Mouse (Mus musculus) liver, embryonic 14.5 days (tissue): ENCODE results near the gene Tmem52. TPM values are rescaled to one million over a fixed set of nuclear protein-coding genes. Genes with fewer than 3 reads are reported as not detected.

ENCODE experiments used
- ATAC-seq: fragments of 200-750 bp; cut with Nextera tagmentation; 2 replicates; pipeline ENCODE4 v1.8.0; 2017; ENCODE audit warnings: moderate number of reproducible peaks, mild to moderate bottlenecking, moderate library complexity; ENCODE audit not compliant: insufficient read depth
- DNase-seq, 3 experiments: peaks; one replicate each; pipeline ENCODE4 v3.0.0-alpha.2; 2012 to 2013; ENCODE audit warnings: low read depth in 3 of 3, low spot score in 3 of 3
- H3K27ac ChIP-seq: fragments of 300-500 bp; sonication (generic); 2 replicates; pipeline ENCODE4 v1.5.1; 2014; ENCODE audit warnings: moderate library complexity, mild to moderate bottlenecking, control low read depth, inconsistent platforms
- H3K27me3 ChIP-seq: fragments of 300-500 bp; sonication (generic); 2 replicates; pipeline ENCODE4 v1.6.1; 2014; ENCODE audit warnings: mild to moderate bottlenecking, low read length, moderate library complexity; ENCODE audit not compliant: control insufficient read depth, insufficient read depth
- H3K36me3 ChIP-seq: fragments of 300-500 bp; sonication (generic); replicated peaks from 2 replicates; pipeline ENCODE4 v1.6.1; 2014; ENCODE audit warnings: low read depth; ENCODE audit not compliant: control insufficient read depth, insufficient read depth
- H3K4me1 ChIP-seq, 2 experiments: fragments of 200-500 bp in 1 of 2; fragments of 300-500 bp in 1 of 2; sonication (generic) in 1 of 2; replicated peaks; 2 replicates each; pipeline ENCODE4 v1.6.1; 2012 to 2014; ENCODE audit warnings: antibody characterized with exemption in 1 of 2, inconsistent platforms in 1 of 2, low read length in 1 of 2; ENCODE audit not compliant: control insufficient read depth in 2 of 2, insufficient read depth in 2 of 2
- H3K4me2 ChIP-seq: fragments of 300-500 bp; sonication (generic); 2 replicates; pipeline ENCODE4 v1.6.1; 2014; ENCODE audit warnings: low read depth, mild to moderate bottlenecking, control low read depth, moderate library complexity
- H3K4me3 ChIP-seq, 2 experiments: fragments of 200-500 bp in 1 of 2; fragments of 300-500 bp in 1 of 2; sonication (generic) in 1 of 2; 2 replicates each; pipeline ENCODE4 v1.5.1; 2012 to 2014; ENCODE audit warnings: low read depth in 2 of 2, low read length in 2 of 2, mild to moderate bottlenecking in 2 of 2, control low read depth in 1 of 2, inconsistent platforms in 1 of 2, moderate library complexity in 1 of 2; ENCODE audit not compliant: insufficient read depth in 1 of 2
- H3K9ac ChIP-seq: fragments of 300-500 bp; sonication (generic); replicated peaks from 2 replicates; pipeline ENCODE4 v1.6.1; 2014; ENCODE audit warnings: mild to moderate bottlenecking, control low read depth, moderate library complexity
- H3K9me3 ChIP-seq: fragments of 300-500 bp; sonication (generic); 2 replicates; pipeline ENCODE4 v1.6.1; 2016; ENCODE audit warnings: low read length, mixed read lengths; ENCODE audit not compliant: control insufficient read depth
- CTCF ChIP-seq: IDR thresholded peaks from 2 replicates; pipeline ENCODE4 v1.5.1; 2016; ENCODE audit warnings: antibody characterized with exemption, low read depth, control low read depth
- EP300 ChIP-seq: IDR thresholded peaks from 2 replicates; pipeline ENCODE4 v1.6.1; 2016; ENCODE audit warnings: antibody characterized with exemption, low read depth
- WGBS: fragments of 180-500 bp; shearing (Covaris S2); extraction: QIAGEN DNeasy Blood & Tissue Kit; methylation state at CpG from one replicate; pipeline ENCODE4 v1.1.7; 2014; ENCODE audit not compliant: insufficient replicate concordance; 5-methylcytosine and 5-hydroxymethylcytosine counted together
- polyA plus RNA-seq, 2 experiments: library from polyadenylated mRNA; depleted of rRNA in 1 of 2; stranded (reverse) in 1 of 2; unstranded in 1 of 2; fragments of >200 nt; fragmentation: Nextera tagmentation in 1 of 2; extraction: Ambion mirVana in 1 of 2; gene quantifications; 2 replicates each; pipeline versions ENCODE4 v1.2.1 to v1.2.3; 2012 to 2014

The Tmem52 gene
- polyA plus RNA-seq, 2 experiments = not detected

- H3K4me3 ChIP-seq = peak overlapping the region in 1 of 2 experiments; percentile 18; a peak in 2 of 4 replicates
Observed at GRCm38 (mm10) chr4:155481381-155482124, 12.6 kb downstream of the Tmem52 start.

GRCm38 (mm10) chr4:155482125-155482480, 13.2 kb downstream of the Tmem52 start:
- no peak overlapping the region for H3K27ac ChIP-seq

More at GRCm38 (mm10) chr4:155481381-155482124, 12.6 kb downstream of the Tmem52 start:
- H3K27me3 ChIP-seq = no peaks in the 10 kb centered on the region; the same call in 1 of the 2 replicates
- H3K4me2 ChIP-seq = peak overlapping the region; percentile 41; the same call in 1 of the 2 replicates
- H3K36me3 ChIP-seq = no peaks in the 10 kb centered on the region
- no peak for TF ChIP-seq EP300
- peak; percentile 98 for TF ChIP-seq CTCF
- peak; percentile 62 for ATAC-seq
- 13% methylated on average over 28 of the region's 28 CpGs for WGBS
- peak; percentile 51 to 59 (median 56) for DNase-seq
- no peaks in the 10 kb centered on the region for H3K4me1 ChIP-seq
- H3K9ac ChIP-seq = no peak overlapping the region
- H3K27ac ChIP-seq = no peak overlapping the region
- no peaks in the 10 kb centered on the region for H3K9me3 ChIP-seq

DNA sequence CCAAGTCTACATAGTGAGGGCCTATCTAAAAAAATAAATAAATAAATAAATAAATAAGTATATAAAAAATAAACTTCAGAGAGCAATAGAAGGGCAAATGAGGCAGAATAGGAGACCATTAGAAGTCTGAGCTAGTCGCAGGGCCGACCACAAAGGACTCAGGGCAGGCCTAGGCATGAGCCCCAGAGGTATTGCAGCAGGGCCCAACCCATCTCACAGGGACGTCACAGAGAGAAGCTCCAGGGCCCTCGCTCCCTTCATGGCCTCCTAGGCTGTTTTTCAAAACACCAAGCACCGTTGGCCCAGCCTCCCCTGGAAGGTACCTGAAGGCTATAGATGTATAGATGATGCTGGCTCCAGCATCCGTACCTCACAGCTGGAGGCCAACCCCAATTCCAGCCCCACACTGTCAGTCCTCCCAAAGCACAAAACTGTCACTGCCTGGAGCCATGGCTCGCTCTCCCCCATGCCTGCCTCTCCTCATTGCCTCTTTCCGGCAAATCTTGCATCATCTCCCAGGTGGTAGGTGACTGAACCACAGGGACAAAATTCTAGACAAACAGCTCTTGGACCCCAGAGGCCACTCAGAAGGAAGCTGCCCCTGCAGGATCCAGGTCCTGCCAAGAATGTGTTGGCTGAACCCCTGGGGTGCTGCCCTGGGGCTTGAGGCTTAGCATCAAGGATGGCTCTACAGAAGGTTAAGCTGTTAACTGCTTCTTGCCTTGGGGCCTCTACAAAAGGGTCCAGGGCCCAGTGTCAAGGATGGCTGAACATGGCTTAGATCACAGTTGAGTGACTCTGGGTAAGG, 14.0 kb downstream of the Tmem52 start:
- Histone ChIP-seq H3K27me3 (no peaks in the 10 kb centered on the region; the same call in 1 of the 2 replicates), H3K9ac (no peak overlapping the region), H3K4me1 (peaks cover 5 to 11% of the 10 kb centered on the region in 2 experiments), H3K36me3 (no peaks in the 10 kb centered on the region), H3K4me3 (no peak overlapping the region), H3K27ac (no peak overlapping the region), H3K9me3 (no peaks in the 10 kb centered on the region), H3K4me2 (no peak overlapping the region)
- TF ChIP-seq EP300 (no peak), CTCF (no peak)
- no peak for ATAC-seq
- WGBS = 66% methylated on average over 8 of the region's 8 CpGs
- DNase-seq = no peak

More at GRCm38 (mm10) chr4:155482125-155482480, 13.2 kb downstream of the Tmem52 start:
- Histone ChIP-seq H3K9ac (no peak overlapping the region), H3K4me2 (no peak overlapping the region), H3K9me3 (no peaks in the 10 kb centered on the region), H3K36me3 (no peaks in the 10 kb centered on the region), H3K4me3 (no peak overlapping the region), H3K27me3 (no peaks in the 10 kb centered on the region; the same call in 1 of the 2 replicates), H3K4me1 (peaks cover 0 to 4% of the 10 kb centered on the region in 2 experiments; a peak in 2 of 4 replicates)
- TF ChIP-seq CTCF (no peak), EP300 (no peak)
- ATAC-seq (no peak), DNase-seq (no peak)
- WGBS = 77% methylated on average over 6 of the region's 6 CpGs

GRCm38 (mm10) chr4:155485521-155485920, 16.6 kb downstream of the Tmem52 start:
- no peaks in the 10 kb centered on the region; the same call in 1 of the 2 replicates for H3K27me3 ChIP-seq
- DNase-seq (no peak), ATAC-seq (no peak)
- peaks cover 30 to 37% of the 10 kb centered on the region in 2 experiments for H3K4me1 ChIP-seq
- H3K27ac ChIP-seq = no peak overlapping the region
- TF ChIP-seq EP300 = no peak
- TF ChIP-seq CTCF = no peak
- H3K9me3 ChIP-seq = no peaks in the 10 kb centered on the region
- no peaks in the 10 kb centered on the region for H3K36me3 ChIP-seq
- H3K9ac ChIP-seq = no peak overlapping the region
- 30% methylated on average over 3 of the region's 3 CpGs for WGBS
- H3K4me3 ChIP-seq = no peak overlapping the region
- H3K4me2 ChIP-seq = no peak overlapping the region

- H3K27ac ChIP-seq = no peak overlapping the region
- H3K27me3 ChIP-seq = no peaks in the 10 kb centered on the region
- no peak for ATAC-seq
- H3K4me1 ChIP-seq = peaks cover 32 to 42% of the 10 kb centered on the region in 2 experiments
- TF ChIP-seq EP300 (no peak), CTCF (no peak)
- DNase-seq = no peak
- peak overlapping the region; percentile 54; the same call in 1 of the 2 replicates for H3K4me2 ChIP-seq
- WGBS = 19% methylated on average over 3 of the region's 3 CpGs
- no peak overlapping the region for H3K4me3 ChIP-seq
- H3K9ac ChIP-seq = no peak overlapping the region
- H3K9me3 ChIP-seq = no peaks in the 10 kb centered on the region
- H3K36me3 ChIP-seq = no peaks in the 10 kb centered on the region
Observed at GRCm38 (mm10) chr4:155487746-155488145, 18.8 kb downstream of the Tmem52 start.
